Mouse (Mus musculus) kidney, postnatal 36 days (tissue): ENCODE measurements at regions not wholly inside any gene's neighbourhood (a gene's known extent, or its start where the extent isn't known, plus 50 kb on each side); places are given as distances from the start of the nearest gene placed in this dataset.
A peak's percentile ranks its signal among the peaks of the same experiment; 100 is the strongest.

ENCODE experiments used
- DNase-seq, 2 experiments: peaks; one replicate each; pipeline ENCODE4 v3.0.0; 2021 to 2022; ENCODE audit warnings: mixed read lengths in 2 of 2

DNA sequence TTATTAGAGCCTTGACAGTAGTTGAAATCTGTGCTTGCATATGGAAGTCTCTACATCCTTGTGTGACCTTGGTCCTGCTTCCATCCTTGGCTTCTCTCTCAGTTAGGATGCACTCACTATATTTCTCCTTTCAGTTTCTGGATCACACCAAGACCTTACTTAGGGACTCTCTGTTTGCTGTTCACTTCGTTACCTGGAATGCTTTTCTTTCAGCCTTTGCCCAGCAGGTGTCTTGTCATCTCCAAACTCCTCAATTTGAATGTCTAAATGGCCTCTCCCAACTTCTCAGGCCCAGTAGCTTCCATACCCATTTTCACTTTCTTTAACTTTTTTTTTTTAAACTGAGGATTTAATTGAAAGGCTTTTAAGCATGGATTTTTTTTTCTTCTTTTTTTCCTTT is 74.0 kb upstream of the Igfbp7 start:
- DNase-seq = no peak

DNA sequence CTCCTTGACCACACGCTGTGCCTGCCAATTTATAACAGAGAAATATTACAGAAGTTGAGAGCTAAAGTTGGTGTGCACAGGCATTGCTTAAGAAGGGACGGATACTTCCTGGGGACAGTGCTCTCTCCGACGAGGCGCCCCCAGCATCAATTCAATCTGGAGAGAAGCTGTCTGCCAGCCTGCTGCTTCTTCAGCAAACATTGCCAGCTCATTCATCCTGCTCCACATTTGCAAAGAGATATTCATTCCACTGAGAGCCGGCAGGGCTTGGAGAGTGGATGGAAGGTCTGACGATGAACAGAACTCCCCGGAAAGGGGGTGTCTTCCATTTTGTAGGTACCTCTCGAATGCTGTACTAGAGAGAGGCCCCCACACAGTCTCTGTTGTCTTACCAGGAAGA is 70.0 kb upstream of the Igfbp7 start:
- DNase-seq = no peak

- no peak for DNase-seq
These were observed 66.2 kb upstream of the Igfbp7 start for GRCm38 (mm10) chr5:77473896-77474486.

- peak; percentile 12 to 58 for DNase-seq
These were observed 61.5 kb upstream of the Igfbp7 start for GRCm38 (mm10) chr5:77469236-77469766.

- peak; percentile 71 to 88 for DNase-seq
These were observed 60.6 kb upstream of the Igfbp7 start for GRCm38 (mm10) chr5:77468467-77468866.

- peak; percentile 83 to 94 for DNase-seq
These were observed 57.2 kb upstream of the Igfbp7 start for GRCm38 (mm10) chr5:77464851-77465548.

- peak; percentile 92 to 96 for DNase-seq
These were observed 52.3 kb upstream of the Igfbp7 start for GRCm38 (mm10) chr5:77459896-77460717.
